Mouse (Mus musculus) lung, embryonic 15.5 days (tissue): ENCODE data around the gene Syt2. TPM values are rescaled to one million over a fixed set of nuclear protein-coding genes. Genes with fewer than 3 reads are reported as not detected.

Experiments
- ATAC-seq: fragments of 200-750 bp; cut with Nextera tagmentation; 2 replicates; pipeline ENCODE4 v1.8.0; 2017; ENCODE audit warnings: moderate number of reproducible peaks, borderline replicate concordance; ENCODE audit not compliant: low FRiP score, low TSS enrichment; ENCODE audit errors: extremely low read depth
- H3K27ac ChIP-seq: fragments of 300-500 bp; sonication (generic); 2 replicates; pipeline ENCODE4 v1.5.1; 2015; ENCODE audit warnings: moderate library complexity, mild to moderate bottlenecking, inconsistent platforms
- H3K27me3 ChIP-seq: fragments of 300-500 bp; sonication (generic); 2 replicates; pipeline ENCODE4 v1.6.1; 2015; ENCODE audit warnings: inconsistent platforms
- H3K36me3 ChIP-seq: fragments of 300-500 bp; sonication (generic); 2 replicates; pipeline ENCODE4 v1.6.1; 2015; ENCODE audit warnings: inconsistent platforms
- H3K4me1 ChIP-seq: fragments of 300-500 bp; sonication (generic); 2 replicates; pipeline ENCODE4 v1.6.1; 2015; ENCODE audit warnings: inconsistent platforms
- H3K4me2 ChIP-seq: fragments of 300-500 bp; sonication (generic); 2 replicates; pipeline ENCODE4 v1.6.1; 2015; ENCODE audit warnings: inconsistent platforms, mild to moderate bottlenecking, moderate library complexity
- H3K4me3 ChIP-seq: fragments of 300-500 bp; sonication (generic); 2 replicates; pipeline ENCODE4 v1.5.1; 2015; ENCODE audit warnings: mild to moderate bottlenecking, inconsistent platforms
- H3K9ac ChIP-seq: fragments of 300-500 bp; sonication (generic); 2 replicates; pipeline ENCODE4 v1.6.1; 2015; ENCODE audit warnings: inconsistent platforms
- H3K9me3 ChIP-seq: fragments of 300-500 bp; sonication (generic); 2 replicates; pipeline ENCODE4 v1.6.1; 2016; ENCODE audit warnings: inconsistent platforms
- WGBS: fragments of 180-500 bp; shearing (Covaris S2); methylation state at CpG from one replicate; pipeline ENCODE4 v1.1.7; 2015; 5-methylcytosine and 5-hydroxymethylcytosine counted together
- polyA plus RNA-seq: library from polyadenylated mRNA; unstranded; fragments of >200 nt; fragmentation: Nextera tagmentation; extraction: Ambion mirVana; gene quantifications from 2 replicates; pipeline ENCODE4 v1.2.1, GENCODE M21; 2015

Gene Syt2
- polyA plus RNA-seq, 1 experiment from 2014 or later, result 0.37 TPM

DNA sequence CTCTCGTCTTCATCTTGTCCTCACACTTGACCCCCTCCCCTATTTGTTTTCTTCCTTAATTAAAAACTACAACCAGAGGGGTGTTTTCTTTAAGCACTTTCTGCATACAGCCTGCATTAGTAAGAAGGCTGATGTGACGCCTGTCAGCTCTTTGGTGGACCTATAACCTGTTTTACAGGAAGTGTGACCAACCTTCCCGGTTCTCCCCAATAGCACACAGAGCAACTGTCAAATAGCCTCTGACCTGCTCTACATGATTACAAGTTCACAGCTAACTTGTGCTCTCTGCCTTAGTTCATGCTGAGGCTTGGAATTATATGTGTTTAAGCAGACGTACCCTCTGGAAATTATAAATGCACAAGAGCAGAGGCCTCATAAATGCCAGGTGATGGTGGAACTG is 120.0 kb downstream of the Syt2 start:
- Histone ChIP-seq H3K4me3 (no peak overlapping the region), H3K4me2 (no peak overlapping the region), H3K4me1 (peaks cover 25% of the 10 kb centered on the region), H3K36me3 (peaks cover 7% of the 10 kb centered on the region), H3K27ac (no peak overlapping the region), H3K9me3 (no peaks in the 10 kb centered on the region), H3K27me3 (no peaks in the 10 kb centered on the region), H3K9ac (no peak overlapping the region)
- no peak for ATAC-seq
- 66% methylated on average over 4 of the region's 4 CpGs for WGBS

DNA sequence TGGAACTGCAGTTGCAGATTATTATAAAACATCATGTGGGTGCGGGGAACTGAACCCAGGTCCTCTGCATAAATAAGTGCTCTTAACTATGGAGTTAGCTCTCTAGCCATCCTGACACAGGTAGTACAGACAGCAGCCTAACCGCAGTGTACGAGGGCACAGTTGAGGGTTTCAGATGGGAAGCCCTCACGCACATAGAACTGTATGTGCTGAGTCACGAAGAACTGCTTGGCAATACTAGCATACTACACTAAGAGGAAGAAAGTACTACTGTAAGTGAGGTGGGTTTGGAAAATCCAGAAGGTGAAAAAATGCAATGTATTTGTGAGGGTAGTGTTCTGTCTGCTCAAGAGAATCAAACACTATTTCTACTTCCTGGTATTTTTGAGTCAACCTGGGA is 123.8 kb downstream of the Syt2 start:
- Histone ChIP-seq H3K9ac (no peak overlapping the region), H3K9me3 (no peaks in the 10 kb centered on the region), H3K4me2 (no peak overlapping the region), H3K4me3 (no peak overlapping the region), H3K4me1 (peaks cover 44% of the 10 kb centered on the region), H3K27me3 (no peaks in the 10 kb centered on the region), H3K36me3 (peaks cover 7% of the 10 kb centered on the region), H3K27ac (peak overlapping the region; percentile 75)
- no peak for ATAC-seq
- WGBS, result 94% methylated on average over 5 of the region's 5 CpGs

DNA sequence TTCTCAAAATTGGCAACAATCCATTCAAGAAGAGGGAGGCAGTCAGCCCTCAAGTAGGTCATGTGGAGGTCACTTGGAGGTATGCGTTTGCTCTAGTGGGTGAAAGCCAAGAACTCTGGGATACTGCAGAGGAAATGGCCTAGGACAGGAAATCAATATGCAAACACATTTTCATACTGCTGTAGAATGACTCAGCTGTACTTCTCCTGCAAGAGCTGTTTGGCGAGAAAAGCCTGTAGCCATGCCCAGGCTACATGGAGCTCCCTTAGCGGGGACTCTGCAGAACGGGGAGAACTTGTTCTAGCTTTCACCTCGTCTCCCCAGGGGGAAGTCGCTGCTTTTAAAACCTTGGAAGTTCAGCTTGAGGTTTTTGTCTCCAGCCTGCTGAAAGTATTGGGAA is 124.9 kb downstream of the Syt2 start:
- Histone ChIP-seq H3K9me3 (no peaks in the 10 kb centered on the region), H3K4me1 (peaks cover 49% of the 10 kb centered on the region), H3K36me3 (peaks cover 7% of the 10 kb centered on the region), H3K4me3 (no peak overlapping the region), H3K27ac (peak overlapping the region; percentile 81), H3K27me3 (no peaks in the 10 kb centered on the region), H3K4me2 (no peak overlapping the region), H3K9ac (no peak overlapping the region)
- WGBS, result 23% methylated on average over 6 of the region's 6 CpGs
- ATAC-seq, result peak; percentile 63

DNA sequence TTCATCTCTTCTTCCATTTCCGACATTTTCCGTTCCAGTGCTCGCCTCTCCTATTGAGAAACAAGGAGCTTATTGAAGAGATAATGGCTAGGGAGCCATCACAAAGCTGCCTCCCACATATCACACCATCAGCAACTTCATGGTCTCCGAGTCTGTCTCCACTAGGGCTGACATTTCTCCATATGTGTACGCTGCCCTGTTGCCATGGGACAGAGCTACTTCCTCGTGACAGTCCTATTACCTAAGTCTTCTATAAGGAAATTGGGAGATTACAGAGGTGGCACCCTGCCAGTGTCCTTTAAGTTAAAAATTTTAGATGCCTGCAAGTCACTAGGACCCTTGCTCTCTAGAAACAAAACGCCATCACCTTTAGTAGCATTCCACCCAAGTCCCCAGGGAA is 125.5 kb downstream of the Syt2 start:
- H3K36me3 ChIP-seq, result peaks cover 8% of the 10 kb centered on the region

DNA sequence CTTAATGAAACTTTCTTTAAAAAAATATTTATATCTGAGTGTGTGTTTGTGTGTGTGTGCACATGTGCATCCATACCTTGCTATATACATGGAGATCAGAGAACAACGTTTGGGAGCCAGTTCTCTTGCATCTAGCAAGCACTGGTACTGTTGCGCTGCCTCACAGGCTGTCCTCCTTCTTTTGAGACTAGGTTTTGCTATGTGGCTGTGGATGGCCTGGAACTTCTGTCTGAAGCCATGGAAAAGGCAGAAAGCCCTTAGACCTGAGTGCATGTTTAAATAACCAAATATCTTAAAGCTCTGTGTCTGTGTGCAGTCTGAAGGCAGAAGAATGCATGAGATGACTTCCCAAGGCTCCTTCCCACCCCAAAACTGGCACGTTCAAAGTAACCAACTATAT is 126.3 kb downstream of the Syt2 start:
- peak overlapping the region; percentile 95 for H3K27ac ChIP-seq
- ATAC-seq, result no peak
- H3K4me1 ChIP-seq, result peaks cover 53% of the 10 kb centered on the region
- WGBS, result 62% methylated on average over 3 of the region's 3 CpGs
- peaks cover 10% of the 10 kb centered on the region for H3K36me3 ChIP-seq
- H3K4me3 ChIP-seq, result no peak overlapping the region
- H3K27me3 ChIP-seq, result no peaks in the 10 kb centered on the region
- H3K9ac ChIP-seq, result no peak overlapping the region
- H3K9me3 ChIP-seq, result no peaks in the 10 kb centered on the region
- H3K4me2 ChIP-seq, result no peak overlapping the region

More for the DNA sequence above, 125.5 kb downstream of the Syt2 start:
- H3K4me2 ChIP-seq, result no peak overlapping the region
- no peaks in the 10 kb centered on the region for H3K27me3 ChIP-seq
- H3K9ac ChIP-seq, result no peak overlapping the region
- no peak for ATAC-seq
- peak overlapping the region; percentile 81 for H3K27ac ChIP-seq
- no peaks in the 10 kb centered on the region for H3K9me3 ChIP-seq
- H3K4me3 ChIP-seq, result no peak overlapping the region
- 80% methylated on average over 7 of the region's 7 CpGs for WGBS
- peaks cover 49% of the 10 kb centered on the region for H3K4me1 ChIP-seq

DNA sequence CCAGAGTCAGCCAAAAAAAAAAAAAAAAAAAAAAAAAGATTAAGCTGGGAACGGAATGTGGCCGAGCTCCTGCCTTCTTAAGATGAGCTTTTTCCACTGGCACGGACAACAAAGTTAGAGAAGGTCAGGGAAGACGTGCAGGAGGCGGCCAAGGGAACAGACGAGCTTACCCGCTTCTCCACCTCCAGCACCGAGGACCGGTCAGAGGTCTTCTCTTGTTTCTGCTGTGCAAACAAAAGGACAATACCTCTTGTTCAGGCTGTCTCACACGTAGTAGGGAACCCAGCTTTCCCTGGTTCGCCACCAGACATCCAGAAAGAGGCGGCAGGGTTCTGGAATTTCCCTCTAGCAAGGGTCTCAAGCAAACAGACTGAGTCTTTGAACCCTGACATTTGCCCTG is 126.8 kb downstream of the Syt2 start:
- Histone ChIP-seq H3K4me3 (no peak overlapping the region), H3K4me1 (peaks cover 57% of the 10 kb centered on the region), H3K27me3 (no peaks in the 10 kb centered on the region), H3K4me2 (no peak overlapping the region), H3K27ac (peak overlapping the region; percentile 95), H3K9ac (no peak overlapping the region), H3K36me3 (peaks cover 10% of the 10 kb centered on the region), H3K9me3 (no peaks in the 10 kb centered on the region)
- ATAC-seq, result no peak
- 36% methylated on average over 12 of the region's 12 CpGs for WGBS

DNA sequence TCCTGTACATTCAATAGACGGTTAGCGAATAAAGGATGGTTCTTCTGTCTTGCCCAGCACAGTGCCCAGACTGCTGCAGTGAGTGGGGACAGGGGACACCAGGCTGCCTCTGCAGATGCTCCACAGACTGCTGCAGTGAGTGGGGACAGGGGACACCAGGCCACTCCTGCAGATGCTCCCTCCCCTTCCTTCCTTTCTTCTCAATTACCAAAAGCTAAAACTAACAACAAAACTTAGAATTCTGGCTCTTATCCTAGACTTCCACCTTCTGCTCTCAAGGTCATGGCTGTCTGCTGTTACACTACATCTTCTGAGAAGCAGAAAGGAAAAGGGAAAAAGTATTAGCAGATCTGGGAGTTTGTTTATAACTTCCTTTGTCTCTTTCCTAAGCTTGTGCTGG is 127.8 kb downstream of the Syt2 start:
- no peaks in the 10 kb centered on the region for H3K9me3 ChIP-seq
- H3K4me2 ChIP-seq, result no peak overlapping the region
- peak; percentile 75; the same call in 1 of the 2 replicates for ATAC-seq
- H3K4me3 ChIP-seq, result no peak overlapping the region
- peaks cover 3% of the 10 kb centered on the region; the same call in 1 of the 2 replicates for H3K36me3 ChIP-seq
- H3K4me1 ChIP-seq, result peaks cover 57% of the 10 kb centered on the region
- H3K9ac ChIP-seq, result no peak overlapping the region
- H3K27ac ChIP-seq, result peak overlapping the region; percentile 95
- no peaks in the 10 kb centered on the region for H3K27me3 ChIP-seq
- WGBS, result 45% methylated on average over 2 of the region's 2 CpGs

DNA sequence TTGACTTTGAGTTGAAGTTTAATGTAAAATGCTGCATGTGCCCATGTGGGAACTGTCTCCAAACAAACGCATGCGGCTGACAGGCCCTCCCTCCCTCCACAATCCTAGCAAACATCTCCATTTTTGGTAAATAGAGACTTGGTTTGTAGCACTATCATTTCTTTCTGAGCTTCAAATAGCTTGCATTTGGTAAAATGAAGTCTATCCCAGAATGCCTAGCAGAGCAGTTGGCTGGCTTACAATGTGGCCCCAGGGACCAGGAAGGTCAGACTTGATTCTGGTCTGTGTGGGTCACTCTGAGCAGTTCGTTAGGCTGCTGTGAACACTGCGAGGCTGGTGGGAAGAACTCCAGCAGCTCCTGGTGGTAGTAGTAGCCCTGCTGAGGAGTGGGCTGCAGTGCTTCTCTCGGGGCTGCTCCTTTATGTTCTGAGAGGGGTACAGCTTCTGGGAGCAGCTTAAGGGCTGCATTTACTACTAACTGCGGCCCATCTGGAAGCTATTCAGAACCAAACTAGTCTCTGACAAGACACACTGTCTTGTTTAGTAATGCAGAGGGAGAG is 128.3 kb downstream of the Syt2 start:
- H3K27me3 ChIP-seq, result no peaks in the 10 kb centered on the region
- no peak overlapping the region for H3K4me2 ChIP-seq
- WGBS, result 38% methylated on average over 6 of the region's 6 CpGs
- peak overlapping the region; percentile 95 for H3K27ac ChIP-seq
- H3K4me3 ChIP-seq, result no peak overlapping the region
- peaks cover 57% of the 10 kb centered on the region for H3K4me1 ChIP-seq
- 0 out of 2 replicates have a peak overlapping the region, but pooled peaks have one; percentile 4 for H3K9ac ChIP-seq
- no peaks in the 10 kb centered on the region for H3K9me3 ChIP-seq
- peak; percentile 66; the same call in 1 of the 2 replicates for ATAC-seq
- H3K36me3 ChIP-seq, result peaks cover 3% of the 10 kb centered on the region; the same call in 1 of the 2 replicates

DNA sequence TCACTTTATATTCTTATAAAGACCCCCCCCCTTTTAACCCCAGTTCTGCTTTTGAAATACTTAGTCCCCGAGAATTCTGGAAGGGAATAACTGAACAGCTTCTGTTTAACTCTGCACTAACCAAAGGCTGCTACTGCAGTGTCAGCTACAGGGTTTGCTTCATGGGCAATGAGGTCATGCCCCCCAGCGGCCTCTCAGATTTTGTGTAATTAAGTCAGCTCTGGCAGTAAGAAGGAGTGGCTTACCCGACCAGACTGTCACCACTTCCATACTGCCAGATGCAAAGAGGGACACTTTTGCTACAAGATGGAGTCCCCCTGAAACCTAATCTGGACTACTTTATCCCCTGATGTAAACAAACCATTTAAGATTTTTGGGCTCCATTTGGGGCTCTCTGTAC is 129.2 kb downstream of the Syt2 start:
- 32% methylated on average over 3 of the region's 3 CpGs for WGBS
- Histone ChIP-seq H3K27ac (peak overlapping the region; percentile 95), H3K9me3 (no peaks in the 10 kb centered on the region), H3K4me1 (peaks cover 56% of the 10 kb centered on the region), H3K4me3 (no peak overlapping the region), H3K36me3 (peaks cover 3% of the 10 kb centered on the region; the same call in 1 of the 2 replicates), H3K9ac (no peak overlapping the region), H3K4me2 (no peak overlapping the region), H3K27me3 (no peaks in the 10 kb centered on the region)
- ATAC-seq, result no peak

DNA sequence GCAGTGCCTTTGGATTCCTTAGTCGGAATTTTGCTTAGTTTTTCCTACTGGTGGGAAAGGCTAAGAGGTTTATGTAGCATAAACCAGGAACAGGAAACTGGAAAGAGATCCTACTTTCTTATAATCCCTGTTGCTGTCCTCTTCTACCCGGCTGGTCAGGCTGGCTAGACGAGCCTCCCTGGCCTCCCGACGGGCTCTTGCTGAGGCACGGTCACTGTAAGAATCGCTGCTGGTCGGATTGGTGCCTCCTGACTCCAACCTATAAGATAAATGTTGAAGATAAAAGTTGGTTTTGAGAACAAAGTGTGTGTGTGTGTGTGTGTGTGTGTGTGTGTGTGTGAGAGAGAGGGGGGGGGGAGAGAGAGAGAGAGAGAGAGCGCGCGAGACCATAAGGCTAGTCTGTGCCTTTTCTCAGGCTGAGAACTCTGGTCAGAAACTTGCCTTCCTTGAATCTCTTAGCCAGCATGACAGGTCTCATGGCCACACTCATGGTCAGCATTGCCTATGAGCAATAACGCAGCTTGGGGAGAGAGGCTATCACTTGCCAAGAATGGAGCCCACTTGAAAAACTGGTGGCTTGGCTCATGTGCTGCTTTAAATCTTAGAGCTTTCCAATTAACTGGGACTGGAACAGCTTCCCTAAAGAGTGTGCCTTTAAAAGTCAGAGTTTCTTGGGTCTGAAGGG is 130.9 kb downstream of the Syt2 start:
- Histone ChIP-seq H3K36me3 (peaks cover 3% of the 10 kb centered on the region; the same call in 1 of the 2 replicates), H3K4me3 (no peak overlapping the region), H3K9ac (no peak overlapping the region), H3K27me3 (no peaks in the 10 kb centered on the region), H3K27ac (0 out of 2 replicates have a peak overlapping the region, but pooled peaks have one; percentile 39), H3K9me3 (no peaks in the 10 kb centered on the region), H3K4me1 (peaks cover 41% of the 10 kb centered on the region), H3K4me2 (no peak overlapping the region)
- WGBS, result 70% methylated on average over 12 of the region's 12 CpGs
- no peak for ATAC-seq

DNA sequence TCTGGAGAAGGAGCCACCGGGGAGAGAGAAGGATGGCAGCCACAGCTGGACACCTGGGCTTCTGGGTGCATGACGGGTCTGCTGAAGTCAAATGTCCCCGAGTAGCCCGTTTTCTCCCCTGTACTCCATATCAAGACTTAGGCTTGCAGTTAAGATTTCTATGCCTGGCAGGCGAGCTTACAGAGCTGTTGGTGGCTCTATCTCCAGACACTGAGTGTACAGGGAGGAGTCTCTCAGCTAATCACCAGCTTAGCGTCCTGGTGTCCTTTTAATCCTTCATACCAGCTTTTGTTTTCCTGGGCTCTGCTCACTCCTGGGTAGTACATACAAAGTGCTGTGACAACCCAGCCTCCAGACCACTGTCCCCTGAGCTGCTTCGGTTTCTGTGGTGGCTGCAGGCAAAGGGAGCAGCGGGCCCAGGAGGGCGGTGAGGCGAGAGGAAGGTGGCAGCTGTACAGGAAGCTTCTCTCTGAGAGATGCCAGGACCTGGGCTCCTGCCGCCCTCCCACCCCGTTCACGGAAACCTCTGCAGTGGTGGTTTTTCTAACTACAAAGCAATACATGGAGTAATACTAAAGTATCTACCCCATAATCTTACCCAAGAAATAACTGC is 131.6 kb downstream of the Syt2 start:
- ATAC-seq, result no peak
- H3K36me3 ChIP-seq, result peaks cover 3% of the 10 kb centered on the region; the same call in 1 of the 2 replicates

DNA sequence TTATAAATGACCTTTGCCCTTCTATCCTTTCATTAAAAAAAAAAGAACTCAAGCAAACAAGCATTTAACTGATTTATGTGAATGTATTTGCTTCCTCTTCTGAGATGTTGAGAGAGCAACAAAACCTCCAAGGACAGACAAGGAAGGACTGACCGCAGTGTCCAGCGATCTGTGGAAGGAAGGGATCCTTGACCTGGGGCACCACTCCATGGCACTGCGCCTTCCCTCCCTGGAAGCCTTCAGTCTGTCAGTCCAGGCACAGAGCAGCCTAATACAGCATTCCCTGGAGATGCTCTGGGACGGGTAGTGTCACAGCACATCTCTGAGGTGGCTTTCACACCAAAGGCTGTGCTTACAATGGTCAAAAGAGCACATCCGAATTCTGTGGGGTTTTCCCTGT is 136.3 kb downstream of the Syt2 start:
- H3K4me3 ChIP-seq, result no peak overlapping the region
- no peaks in the 10 kb centered on the region; the same call in 1 of the 2 replicates for H3K36me3 ChIP-seq
- no peak overlapping the region for H3K27ac ChIP-seq
- peaks cover 22% of the 10 kb centered on the region for H3K4me1 ChIP-seq
- WGBS, result 82% methylated on average over 5 of the region's 5 CpGs
- H3K27me3 ChIP-seq, result no peaks in the 10 kb centered on the region
- H3K4me2 ChIP-seq, result no peak overlapping the region
- no peak for ATAC-seq
- H3K9ac ChIP-seq, result no peak overlapping the region
- no peaks in the 10 kb centered on the region for H3K9me3 ChIP-seq

More for the DNA sequence above, 131.6 kb downstream of the Syt2 start:
- Histone ChIP-seq H3K9me3 (no peaks in the 10 kb centered on the region), H3K27ac (no peak overlapping the region), H3K4me2 (no peak overlapping the region), H3K9ac (no peak overlapping the region), H3K4me3 (no peak overlapping the region), H3K27me3 (no peaks in the 10 kb centered on the region), H3K4me1 (peaks cover 35% of the 10 kb centered on the region)
- 76% methylated on average over 13 of the region's 13 CpGs for WGBS
